Mouse (Mus musculus): ENCODE data around the gene Gemin6.
"Not testable (repeated sequence)": the region's sequence is repeated elsewhere in the genome, so short reads cannot be mapped to it uniquely, and the experiment has no call there.

The Gemin6 gene

GRCm38 (mm10) chr17:80234376-80234775 is 10.1 kb downstream of the Gemin6 start:
- peak; percentile 53 for DNase-seq (ENCODE audit: low spot score)

- no peak for DNase-seq (ENCODE audit: low spot score)
Observed at GRCm38 (mm10) chr17:80235477-80235876, 11.2 kb downstream of the Gemin6 start.

- no peak for DNase-seq (ENCODE audit: low spot score)
Observed at GRCm38 (mm10) chr17:80236805-80237204, 12.6 kb downstream of the Gemin6 start.

GRCm38 (mm10) chr17:80237475-80237874 is 13.2 kb downstream of the Gemin6 start:
- no peak for DNase-seq (ENCODE audit: low spot score)

- DNase-seq (ENCODE audit: low spot score): no peak
Observed at GRCm38 (mm10) chr17:80241594-80241993, 17.4 kb downstream of the Gemin6 start.

GRCm38 (mm10) chr17:80243116-80243515 is 18.9 kb downstream of the Gemin6 start:
- DNase-seq (ENCODE audit: low spot score): no peak

GRCm38 (mm10) chr17:80252757-80253525 is 28.7 kb downstream of the Gemin6 start:
- no peak for DNase-seq (ENCODE audit: low spot score)

- DNase-seq (ENCODE audit: low spot score): no peak
Observed at GRCm38 (mm10) chr17:80254421-80254820, 30.2 kb downstream of the Gemin6 start.

- peak; percentile 67 for DNase-seq (ENCODE audit: low spot score)
Observed at GRCm38 (mm10) chr17:80255208-80255607, 31.0 kb downstream of the Gemin6 start.

- no peak for DNase-seq (ENCODE audit: low spot score)
Observed at GRCm38 (mm10) chr17:80267065-80267464, 42.8 kb downstream of the Gemin6 start.

GRCm38 (mm10) chr17:80268151-80268550 is 43.9 kb downstream of the Gemin6 start:
- no peak for DNase-seq (ENCODE audit: low spot score)

- not testable (repeated sequence) for DNase-seq (ENCODE audit: low spot score)
Observed at GRCm38 (mm10) chr17:80270622-80271021, 46.4 kb downstream of the Gemin6 start.
